Mouse (Mus musculus) limb, embryonic 15.5 days (tissue): ENCODE data around the gene Rbms3. TPM values are rescaled to one million over a fixed set of nuclear protein-coding genes. Genes with fewer than 3 reads are reported as not detected.

Source experiments
- ATAC-seq: fragments of 200-750 bp; cut with Nextera tagmentation; 2 replicates; pipeline ENCODE4 v1.8.0; 2017; ENCODE audit warnings: low read depth, moderate TSS enrichment; ENCODE audit not compliant: insufficient number of reproducible peaks, low FRiP score, low TSS enrichment
- H3K27ac ChIP-seq: fragments of 300-500 bp; sonication (generic); 2 replicates; pipeline ENCODE4 v1.5.1; 2015; ENCODE audit warnings: moderate library complexity, mild to moderate bottlenecking, inconsistent platforms
- H3K27me3 ChIP-seq: fragments of 300-500 bp; sonication (generic); 2 replicates; pipeline ENCODE4 v1.6.1; 2015; ENCODE audit warnings: inconsistent platforms
- H3K36me3 ChIP-seq: fragments of 300-500 bp; sonication (generic); 2 replicates; pipeline ENCODE4 v1.6.1; 2015; ENCODE audit warnings: inconsistent platforms
- H3K4me1 ChIP-seq: fragments of 300-500 bp; sonication (generic); 2 replicates; pipeline ENCODE4 v1.6.1; 2015; ENCODE audit warnings: inconsistent platforms
- H3K4me2 ChIP-seq: fragments of 300-500 bp; sonication (generic); 2 replicates; pipeline ENCODE4 v1.6.1; 2015; ENCODE audit warnings: mild to moderate bottlenecking, inconsistent platforms
- H3K4me3 ChIP-seq: fragments of 300-500 bp; sonication (generic); 2 replicates; pipeline ENCODE4 v1.5.1; 2015; ENCODE audit warnings: mild to moderate bottlenecking, inconsistent platforms
- H3K9ac ChIP-seq: fragments of 300-500 bp; sonication (generic); 2 replicates; pipeline ENCODE4 v1.6.1; 2015; ENCODE audit warnings: inconsistent platforms
- H3K9me3 ChIP-seq: fragments of 300-500 bp; sonication (generic); 2 replicates; pipeline ENCODE4 v1.6.1; 2016; ENCODE audit warnings: inconsistent platforms
- WGBS: fragments of 180-500 bp; shearing (Covaris S2); methylation state at CpG from one replicate; pipeline ENCODE4 v1.1.7; 2015; 5-methylcytosine and 5-hydroxymethylcytosine counted together
- polyA plus RNA-seq: library from polyadenylated mRNA; unstranded; fragments of >200 nt; fragmentation: Nextera tagmentation; extraction: Ambion mirVana; gene quantifications from 2 replicates; pipeline ENCODE4 v1.2.1, GENCODE M21; 2015

The Rbms3 gene
- polyA plus RNA-seq, 1 experiment from 2014 or later = 99.4 TPM

DNA sequence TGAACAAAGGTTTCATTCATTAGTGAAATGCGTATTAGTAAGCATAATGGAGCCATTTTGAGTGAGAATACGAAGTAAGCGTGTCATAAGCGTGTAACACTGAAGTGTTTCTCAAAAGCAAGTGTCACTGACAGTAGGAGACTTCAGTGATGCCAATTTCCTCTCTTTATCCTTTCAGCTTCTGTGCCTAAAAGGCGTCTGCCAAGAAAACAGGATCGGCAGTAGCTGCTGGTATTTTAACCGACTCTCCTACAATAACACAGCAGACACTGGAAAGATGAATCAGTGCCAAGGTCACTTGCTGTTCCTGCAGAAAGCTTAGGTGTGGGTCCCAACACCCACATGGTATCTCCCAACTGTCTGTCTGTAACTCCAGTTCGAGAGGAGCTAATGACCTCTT lies 985.1 kb downstream of the Rbms3 start:
- H3K36me3 ChIP-seq = no peaks in the 10 kb centered on the region
- H3K4me1 ChIP-seq = peaks cover 6% of the 10 kb centered on the region
- no peak overlapping the region for H3K4me3 ChIP-seq
- no peak overlapping the region for H3K27ac ChIP-seq
- H3K4me2 ChIP-seq = no peak overlapping the region
- no peaks in the 10 kb centered on the region for H3K9me3 ChIP-seq
- no peak overlapping the region for H3K9ac ChIP-seq
- no peak for ATAC-seq
- WGBS = 64% methylated on average over 8 of the region's 8 CpGs
- no peaks in the 10 kb centered on the region for H3K27me3 ChIP-seq

DNA sequence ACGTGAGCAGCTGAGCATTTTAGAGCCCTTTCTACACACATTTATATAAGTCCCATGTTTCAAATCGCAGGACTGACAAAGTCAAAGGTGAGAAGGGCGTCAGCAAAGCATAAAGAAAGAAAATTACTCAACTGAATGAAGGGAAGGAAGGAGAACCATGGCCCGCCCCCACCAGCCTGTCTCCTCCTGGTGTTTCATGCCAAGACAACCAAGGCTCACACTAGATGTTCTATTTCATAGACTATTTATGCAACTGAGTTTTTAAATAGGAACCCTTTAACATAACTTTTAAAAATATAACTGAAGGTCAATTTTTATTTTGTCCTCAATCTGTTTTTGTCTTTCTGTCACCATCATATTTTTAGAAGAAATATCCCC lies 989.4 kb downstream of the Rbms3 start:
- Histone ChIP-seq H3K4me3 (no peak overlapping the region), H3K27me3 (no peaks in the 10 kb centered on the region), H3K9ac (no peak overlapping the region), H3K9me3 (no peaks in the 10 kb centered on the region), H3K4me2 (no peak overlapping the region), H3K36me3 (peaks cover 7% of the 10 kb centered on the region), H3K27ac (0 out of 2 replicates have a peak overlapping the region, but pooled peaks have one; percentile 9), H3K4me1 (peaks cover 7% of the 10 kb centered on the region)
- no peak for ATAC-seq
- WGBS = 55% methylated on average over 4 of the region's 4 CpGs

DNA sequence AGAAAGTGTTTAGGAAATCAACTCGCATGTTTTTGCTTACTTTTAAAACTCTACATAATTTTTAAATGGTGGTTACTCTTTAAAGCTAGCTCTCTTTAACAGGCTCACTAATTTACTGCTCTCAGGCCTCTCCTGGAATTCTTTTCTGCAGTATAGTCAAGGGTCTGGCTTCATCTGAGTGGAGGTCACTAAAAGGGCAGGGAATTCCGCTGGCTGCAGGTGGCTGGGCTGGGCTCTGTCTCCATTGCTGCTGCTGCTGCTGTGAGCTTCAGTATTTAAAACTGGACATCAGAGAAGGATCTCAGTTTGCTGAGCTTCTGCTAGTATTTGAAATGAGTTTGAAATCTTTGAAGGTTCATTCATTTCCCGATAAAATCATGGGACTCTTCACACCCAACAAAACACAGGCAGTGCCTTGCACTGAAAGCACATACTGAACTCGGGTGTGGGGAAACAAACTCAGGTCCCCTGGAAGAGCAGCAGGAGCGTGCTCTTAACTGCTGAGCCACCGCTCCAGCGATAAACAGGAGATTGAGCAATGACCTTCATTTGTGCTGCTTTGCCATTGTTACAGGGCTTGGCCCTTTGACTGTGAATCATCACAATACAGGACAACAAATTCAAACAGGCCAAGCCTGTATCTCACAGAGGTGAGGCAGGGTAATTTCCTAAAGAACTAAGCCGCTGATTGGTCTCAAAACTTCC lies 990.0 kb downstream of the Rbms3 start:
- Histone ChIP-seq H3K9me3 (no peaks in the 10 kb centered on the region), H3K27me3 (no peaks in the 10 kb centered on the region), H3K9ac (no peak overlapping the region), H3K4me3 (no peak overlapping the region), H3K4me1 (peaks cover 7% of the 10 kb centered on the region), H3K27ac (0 out of 2 replicates have a peak overlapping the region, but pooled peaks have one; percentile 9), H3K4me2 (no peak overlapping the region), H3K36me3 (peaks cover 12% of the 10 kb centered on the region)
- no peak for ATAC-seq
- 32% methylated on average over 8 of the region's 8 CpGs for WGBS

DNA sequence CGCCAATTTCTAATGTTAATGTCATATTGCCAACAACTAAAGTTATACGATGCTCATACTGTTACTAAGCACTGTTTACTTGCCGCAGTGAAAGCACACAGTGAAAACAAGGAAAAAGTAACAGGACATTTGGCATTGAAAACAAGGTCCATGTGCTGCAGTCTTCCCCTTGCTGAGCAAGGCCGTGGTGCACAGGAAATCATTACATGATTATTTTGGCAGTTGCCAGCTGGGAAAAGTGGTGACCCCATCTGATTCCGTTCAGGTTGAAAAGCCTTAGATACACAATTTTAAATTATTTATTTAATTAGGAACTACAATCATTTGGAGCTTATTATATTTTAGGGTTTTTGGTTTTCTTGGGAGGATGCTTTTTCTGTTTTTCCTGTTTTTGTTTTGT lies 995.9 kb downstream of the Rbms3 start:
- no peak overlapping the region for H3K27ac ChIP-seq
- no peak overlapping the region for H3K4me3 ChIP-seq
- no peaks in the 10 kb centered on the region for H3K9me3 ChIP-seq
- ATAC-seq = no peak
- no peak overlapping the region for H3K9ac ChIP-seq
- no peaks in the 10 kb centered on the region for H3K27me3 ChIP-seq
- no peaks in the 10 kb centered on the region for H3K4me1 ChIP-seq
- H3K36me3 ChIP-seq = peaks cover 13% of the 10 kb centered on the region
- H3K4me2 ChIP-seq = no peak overlapping the region
- 63% methylated on average over 5 of the region's 5 CpGs for WGBS

DNA sequence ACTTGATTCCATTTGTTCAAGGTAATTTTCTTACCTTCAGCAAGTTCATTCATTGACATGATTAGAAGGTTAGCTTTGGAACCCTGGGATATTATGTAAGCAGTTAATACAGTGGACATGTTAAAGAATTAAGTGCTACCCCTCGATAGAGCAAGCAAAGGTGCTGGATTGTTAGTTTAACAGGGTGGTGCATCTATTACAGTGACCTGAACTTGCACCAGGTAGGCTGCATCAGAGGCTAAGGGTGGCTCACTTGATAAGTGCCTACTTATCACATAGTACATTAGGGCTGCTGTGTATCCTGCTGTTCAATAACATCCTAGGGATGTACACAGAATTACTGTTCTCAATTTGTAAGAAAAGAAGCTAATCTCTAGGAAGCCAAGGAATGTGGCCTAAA lies 996.6 kb downstream of the Rbms3 start:
- Histone ChIP-seq H3K36me3 (peaks cover 13% of the 10 kb centered on the region), H3K4me3 (no peak overlapping the region), H3K4me1 (no peaks in the 10 kb centered on the region), H3K9ac (no peak overlapping the region), H3K4me2 (no peak overlapping the region), H3K27me3 (no peaks in the 10 kb centered on the region), H3K27ac (no peak overlapping the region), H3K9me3 (no peaks in the 10 kb centered on the region)
- 85% methylated on average over 1 of the region's 1 CpGs for WGBS
- no peak for ATAC-seq

DNA sequence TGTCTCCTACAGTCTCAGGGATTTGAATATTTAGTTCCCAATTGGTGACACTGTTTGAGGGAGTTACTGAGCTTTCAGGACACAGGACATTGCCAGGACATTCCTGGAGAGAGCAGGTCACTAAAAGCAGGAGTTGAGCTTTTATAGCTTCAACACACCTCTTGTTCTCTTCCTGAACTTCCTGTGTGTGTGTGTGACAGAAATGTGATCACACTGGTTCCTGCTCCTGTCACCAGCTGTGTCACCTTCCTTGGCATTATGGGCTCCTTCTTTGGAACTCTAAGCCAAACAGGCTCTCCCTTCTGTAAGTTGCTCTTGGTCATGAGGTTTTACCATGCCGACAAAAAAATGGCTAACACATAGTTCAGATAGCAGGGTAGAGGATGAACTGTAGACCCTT lies 997.9 kb downstream of the Rbms3 start:
- Histone ChIP-seq H3K27ac (no peak overlapping the region), H3K9ac (no peak overlapping the region), H3K4me3 (no peak overlapping the region), H3K36me3 (peaks cover 13% of the 10 kb centered on the region), H3K4me2 (no peak overlapping the region), H3K9me3 (no peaks in the 10 kb centered on the region), H3K27me3 (no peaks in the 10 kb centered on the region), H3K4me1 (no peaks in the 10 kb centered on the region)
- ATAC-seq = no peak
- 94% methylated on average over 1 of the region's 1 CpGs for WGBS

DNA sequence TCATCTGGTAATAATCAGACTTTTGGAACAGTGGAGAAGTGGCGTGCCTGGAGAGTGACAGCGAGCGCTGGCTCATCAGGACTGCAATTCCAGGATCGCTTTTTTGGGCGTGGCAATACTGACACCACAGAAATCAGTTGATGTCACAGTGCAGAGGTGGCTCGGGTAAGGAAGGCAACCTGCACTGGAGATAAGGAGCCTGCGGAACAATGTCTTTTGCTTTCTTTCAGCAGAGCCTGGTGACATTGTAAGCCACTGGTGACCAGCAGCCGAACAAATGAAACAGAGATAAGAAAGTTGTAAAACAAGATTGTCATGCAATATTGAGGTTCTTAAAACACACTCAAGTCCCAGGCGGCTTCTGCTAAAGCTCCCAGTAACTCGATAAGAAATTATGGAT lies 998.9 kb downstream of the Rbms3 start:
- Histone ChIP-seq H3K36me3 (peaks cover 8% of the 10 kb centered on the region), H3K27me3 (no peaks in the 10 kb centered on the region), H3K4me1 (no peaks in the 10 kb centered on the region), H3K27ac (no peak overlapping the region), H3K9ac (no peak overlapping the region), H3K9me3 (no peaks in the 10 kb centered on the region), H3K4me3 (no peak overlapping the region), H3K4me2 (no peak overlapping the region)
- WGBS = 77% methylated on average over 10 of the region's 10 CpGs
- ATAC-seq = no peak

DNA sequence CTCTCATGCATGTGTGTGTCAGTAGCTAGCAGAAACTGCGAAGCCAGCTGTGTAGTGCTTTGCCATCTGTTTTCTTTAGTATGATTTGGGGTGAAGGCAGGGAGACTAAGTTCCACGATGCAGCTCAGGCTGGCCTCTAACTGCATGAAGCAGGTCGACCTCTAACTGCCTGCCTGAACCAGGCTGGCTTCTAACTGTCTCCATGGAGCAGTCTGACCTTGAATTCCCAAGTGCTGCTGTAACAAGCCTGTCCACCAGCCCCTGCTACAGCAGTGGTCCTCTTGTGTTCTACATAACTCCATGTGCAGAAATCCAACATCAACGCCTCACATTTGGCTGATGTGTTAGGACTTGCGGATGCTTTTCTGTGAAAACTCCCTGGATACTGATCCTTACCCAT lies 1009.3 kb downstream of the Rbms3 start:
- Histone ChIP-seq H3K4me3 (no peak overlapping the region), H3K27me3 (no peaks in the 10 kb centered on the region), H3K4me1 (no peaks in the 10 kb centered on the region), H3K9me3 (no peaks in the 10 kb centered on the region), H3K27ac (no peak overlapping the region), H3K9ac (no peak overlapping the region), H3K4me2 (no peak overlapping the region), H3K36me3 (no peaks in the 10 kb centered on the region)
- WGBS = 67% methylated on average over 5 of the region's 5 CpGs
- ATAC-seq = no peak

DNA sequence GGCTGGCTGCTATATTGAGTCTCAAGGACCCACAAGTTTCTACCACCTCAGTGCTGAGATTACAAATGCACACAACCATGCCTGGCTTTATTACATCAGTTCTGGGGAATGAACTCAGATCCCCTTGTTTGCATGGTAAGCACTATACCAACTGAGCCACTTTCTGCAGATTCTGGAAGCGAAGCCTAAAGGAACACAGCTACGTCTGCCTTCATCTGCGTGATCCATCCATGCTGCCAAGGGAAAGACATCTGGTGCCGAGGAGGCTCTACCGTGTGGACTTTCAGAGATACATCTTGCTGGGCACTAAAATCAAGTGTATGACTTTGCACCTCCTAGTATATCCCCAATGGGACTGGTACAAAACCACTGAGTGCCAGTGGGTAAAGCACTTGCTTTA lies 1010.8 kb downstream of the Rbms3 start:
- Histone ChIP-seq H3K4me2 (no peak overlapping the region), H3K9me3 (no peaks in the 10 kb centered on the region), H3K36me3 (no peaks in the 10 kb centered on the region), H3K4me1 (peaks cover 4% of the 10 kb centered on the region; the same call in 1 of the 2 replicates), H3K9ac (no peak overlapping the region), H3K27me3 (no peaks in the 10 kb centered on the region), H3K4me3 (no peak overlapping the region), H3K27ac (no peak overlapping the region)
- WGBS = 88% methylated on average over 5 of the region's 5 CpGs
- ATAC-seq = no peak

DNA sequence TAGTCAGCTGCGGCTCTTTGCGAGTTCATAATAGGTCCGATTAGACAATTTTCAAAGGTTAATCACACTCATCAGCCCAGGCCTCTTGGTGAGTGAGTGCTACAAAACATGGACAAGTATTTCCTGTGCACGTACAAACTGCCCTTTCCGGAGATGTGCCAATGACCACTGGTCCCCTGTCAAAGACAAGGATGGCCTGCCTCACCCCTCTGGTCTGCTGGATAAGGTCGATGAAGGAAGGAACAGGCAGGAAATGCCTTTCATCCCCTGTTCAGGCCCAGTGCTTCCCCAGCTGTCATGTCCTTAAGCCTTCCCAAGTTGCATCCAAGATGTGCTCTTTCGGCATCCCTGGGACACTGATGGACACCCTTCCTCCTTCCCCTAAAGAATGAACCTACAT lies 1016.4 kb downstream of the Rbms3 start:
- H3K9me3 ChIP-seq = no peaks in the 10 kb centered on the region
- H3K27ac ChIP-seq = no peak overlapping the region
- no peak overlapping the region for H3K9ac ChIP-seq
- no peaks in the 10 kb centered on the region for H3K36me3 ChIP-seq
- ATAC-seq = no peak
- no peak overlapping the region for H3K4me2 ChIP-seq
- 82% methylated on average over 7 of the region's 7 CpGs for WGBS
- H3K4me1 ChIP-seq = peaks cover 4% of the 10 kb centered on the region; the same call in 1 of the 2 replicates
- H3K4me3 ChIP-seq = no peak overlapping the region
- no peaks in the 10 kb centered on the region for H3K27me3 ChIP-seq

DNA sequence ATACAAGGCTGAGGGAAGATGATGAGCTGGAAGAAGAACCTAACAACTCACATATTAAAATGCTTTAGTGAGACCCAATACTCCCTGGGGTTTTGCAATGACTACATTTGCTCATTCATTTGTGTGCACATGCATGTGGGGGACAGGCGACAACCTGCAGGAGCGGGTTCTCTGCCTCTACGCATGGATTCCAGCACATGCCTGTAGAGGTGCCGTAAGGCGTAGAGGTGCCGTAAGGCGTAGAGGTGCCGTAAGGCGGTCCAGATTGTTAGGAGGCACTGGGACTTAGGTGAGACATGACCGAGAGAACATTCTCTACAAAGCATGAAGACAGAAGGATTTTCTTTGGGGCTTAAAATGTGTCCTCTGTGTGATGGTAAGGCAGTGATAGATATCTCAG lies 1033.7 kb downstream of the Rbms3 start:
- no peaks in the 10 kb centered on the region for H3K36me3 ChIP-seq
- H3K4me1 ChIP-seq = peaks cover 13% of the 10 kb centered on the region
- no peak overlapping the region for H3K4me3 ChIP-seq
- H3K9ac ChIP-seq = no peak overlapping the region
- no peaks in the 10 kb centered on the region for H3K27me3 ChIP-seq
- 97% methylated on average over 10 of the region's 10 CpGs for WGBS
- no peak overlapping the region for H3K27ac ChIP-seq
- no peak for ATAC-seq
- no peaks in the 10 kb centered on the region for H3K9me3 ChIP-seq
- no peak overlapping the region for H3K4me2 ChIP-seq

DNA sequence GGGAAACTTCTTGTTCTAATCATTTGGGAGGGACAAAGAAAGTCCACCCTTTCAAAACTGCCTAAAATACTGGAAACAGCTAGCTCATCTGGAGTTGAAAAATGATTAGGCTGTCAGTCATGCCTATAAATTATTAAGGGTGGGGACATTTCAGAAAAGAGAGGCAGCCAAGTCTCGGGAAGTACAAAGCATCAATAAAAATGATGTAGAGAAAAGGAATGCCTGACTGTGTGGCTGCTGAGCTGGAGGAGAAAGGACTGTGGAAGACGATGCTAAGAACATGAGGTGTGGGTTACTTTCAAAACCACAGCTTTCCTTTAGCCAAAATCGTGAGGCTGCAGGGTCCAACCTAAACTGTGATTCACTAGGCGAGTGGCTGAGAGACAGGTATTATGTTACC lies 1037.2 kb downstream of the Rbms3 start:
- Histone ChIP-seq H3K9ac (no peak overlapping the region), H3K27ac (peak overlapping the region; percentile 48; the same call in 1 of the 2 replicates), H3K36me3 (no peaks in the 10 kb centered on the region), H3K4me2 (no peak overlapping the region), H3K27me3 (no peaks in the 10 kb centered on the region), H3K4me3 (no peak overlapping the region), H3K9me3 (no peaks in the 10 kb centered on the region), H3K4me1 (peaks cover 17% of the 10 kb centered on the region)
- WGBS = 32% methylated on average over 4 of the region's 4 CpGs
- 0 out of 2 replicates have a peak, but pooled peaks have one; percentile 24 for ATAC-seq

DNA sequence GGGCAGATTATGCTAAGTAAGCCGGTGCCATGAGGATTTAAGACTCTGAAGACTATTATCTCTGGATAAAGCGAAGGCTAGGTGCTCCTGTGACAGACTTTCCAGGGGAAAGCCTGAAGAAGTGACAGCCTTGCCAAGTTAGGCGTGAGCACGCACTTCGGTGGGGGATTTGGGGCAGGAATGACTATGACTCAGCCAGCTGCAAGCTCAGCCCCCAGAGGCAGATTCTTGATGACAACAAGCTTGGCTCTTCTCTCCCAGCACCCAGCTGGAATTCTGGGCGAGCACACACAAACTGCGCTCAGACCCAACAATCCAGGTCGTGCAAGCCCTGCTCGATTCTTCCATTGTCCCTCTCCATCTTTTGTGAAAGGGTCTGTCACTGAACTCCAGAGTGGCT lies 1038.6 kb downstream of the Rbms3 start:
- 62% methylated on average over 9 of the region's 9 CpGs for WGBS
- no peak overlapping the region for H3K9ac ChIP-seq
- H3K4me3 ChIP-seq = no peak overlapping the region
- no peak overlapping the region for H3K4me2 ChIP-seq
- H3K27ac ChIP-seq = peak overlapping the region; percentile 59
- H3K4me1 ChIP-seq = peaks cover 17% of the 10 kb centered on the region
- no peaks in the 10 kb centered on the region for H3K9me3 ChIP-seq
- no peaks in the 10 kb centered on the region for H3K36me3 ChIP-seq
- ATAC-seq = no peak
- no peaks in the 10 kb centered on the region for H3K27me3 ChIP-seq
